Mouse (Mus musculus) C2C12 (cell line): ENCODE results near the gene Snx29.

ENCODE experiments used
- CTCF ChIP-seq: IDR thresholded peaks from one replicate; pipeline ENCODE4 v1.5.1; 2011; ENCODE audit not compliant: control insufficient read depth, insufficient read depth, insufficient read length
- FOSL1 ChIP-seq: IDR thresholded peaks from one replicate; pipeline ENCODE4 v1.8.0; 2011; ENCODE audit warnings: mild to moderate bottlenecking, low read length; ENCODE audit not compliant: poor library complexity, insufficient read depth, severe bottlenecking
- MYOG ChIP-seq: IDR thresholded peaks from one replicate; pipeline ENCODE4 v1.6.1; 2011; ENCODE audit not compliant: control insufficient read depth, insufficient read length; ENCODE audit errors: extremely low read depth

- no peak for TF ChIP-seq CTCF
- no peak for TF ChIP-seq FOSL1
- no peak for TF ChIP-seq MYOG
Measured at GRCm38 (mm10) chr16:11772318-11772717, 449.6 kb downstream of the Snx29 start.
